Mouse (Mus musculus) kidney, embryonic 16.5 days (tissue): ENCODE results near the gene Polr3c. TPM values are rescaled to one million over a fixed set of nuclear protein-coding genes. Genes with fewer than 3 reads are reported as not detected.

Experiments
- ATAC-seq: fragments of 200-750 bp; cut with Nextera tagmentation; 2 replicates; pipeline ENCODE4 v1.8.0; 2017; ENCODE audit warnings: moderate TSS enrichment; ENCODE audit not compliant: low FRiP score, low TSS enrichment
- H3K27ac ChIP-seq: fragments of 300-500 bp; sonication (generic); 2 replicates; pipeline ENCODE4 v1.5.1; 2014; ENCODE audit warnings: low read length
- H3K27me3 ChIP-seq: fragments of 300-500 bp; sonication (generic); 2 replicates; pipeline ENCODE4 v1.6.1; 2014; ENCODE audit warnings: low read length, control low read depth, mixed read lengths; ENCODE audit not compliant: insufficient read depth
- H3K36me3 ChIP-seq: fragments of 300-500 bp; sonication (generic); 2 replicates; pipeline ENCODE4 v1.6.1; 2014; ENCODE audit warnings: low read length, control low read depth, mixed read lengths; ENCODE audit not compliant: insufficient read depth
- H3K4me1 ChIP-seq: fragments of 300-500 bp; sonication (generic); 2 replicates; pipeline ENCODE4 v1.6.1; 2014; ENCODE audit warnings: low read length, control low read depth, mixed read lengths; ENCODE audit not compliant: insufficient read depth
- H3K4me2 ChIP-seq: fragments of 300-500 bp; sonication (generic); replicated peaks from 2 replicates; pipeline ENCODE4 v1.6.1; 2014; ENCODE audit warnings: low read depth, low read length
- H3K4me3 ChIP-seq: fragments of 300-500 bp; sonication (generic); 2 replicates; pipeline ENCODE4 v1.5.1; 2014; ENCODE audit warnings: mild to moderate bottlenecking, low read length
- H3K9ac ChIP-seq: fragments of 300-500 bp; sonication (generic); replicated peaks from 2 replicates; pipeline ENCODE4 v1.6.1; 2014; ENCODE audit warnings: low read length
- H3K9me3 ChIP-seq: fragments of 300-500 bp; sonication (generic); 2 replicates; pipeline ENCODE4 v1.6.1; 2016; ENCODE audit warnings: low read length, control low read depth
- WGBS: fragments of 180-500 bp; shearing (Covaris S2); extraction: QIAGEN DNeasy Blood & Tissue Kit; methylation state at CpG from one replicate; pipeline ENCODE4 v1.1.7; 2014; 5-methylcytosine and 5-hydroxymethylcytosine counted together
- polyA plus RNA-seq: library from polyadenylated mRNA; unstranded; fragments of >200 nt; fragmentation: Nextera tagmentation; extraction: Ambion mirVana; gene quantifications from 2 replicates; pipeline ENCODE4 v1.2.1, GENCODE M21; 2015

The Polr3c gene
- polyA plus RNA-seq, 1 experiment from 2014 or later = 44.5 TPM

DNA sequence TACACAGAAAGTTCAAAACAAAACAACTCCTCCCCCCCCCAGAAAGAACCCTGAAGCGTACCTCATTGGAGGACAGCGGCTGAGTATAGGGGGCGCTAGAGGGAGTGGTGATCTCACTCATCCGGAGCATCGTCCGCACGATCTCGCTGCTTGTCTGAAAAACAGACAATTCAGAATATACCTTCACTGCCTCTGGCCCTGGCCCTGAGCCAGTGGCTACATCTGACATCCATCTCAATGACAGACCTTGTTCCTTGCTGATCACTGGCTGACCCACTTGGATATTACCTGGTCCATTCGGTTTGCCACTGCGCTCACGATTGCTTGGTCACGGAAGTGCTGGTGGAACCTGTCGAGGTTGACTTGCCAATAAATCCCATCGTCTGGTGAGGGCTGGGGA lies 8.3 kb downstream of the Polr3c start:
- no peak overlapping the region for H3K27ac ChIP-seq
- peaks cover 5% of the 10 kb centered on the region; the same call in 1 of the 2 replicates for H3K4me1 ChIP-seq
- WGBS = 38% methylated on average over 14 of the region's 14 CpGs
- no peak overlapping the region for H3K4me3 ChIP-seq
- H3K36me3 ChIP-seq = peaks cover 61% of the 10 kb centered on the region
- peak; percentile 35; the same call in 1 of the 2 replicates for ATAC-seq
- H3K27me3 ChIP-seq = no peaks in the 10 kb centered on the region
- H3K9ac ChIP-seq = no peak overlapping the region; the same call in 1 of the 2 replicates
- peak overlapping the region; percentile 35 for H3K4me2 ChIP-seq
- no peaks in the 10 kb centered on the region for H3K9me3 ChIP-seq

DNA sequence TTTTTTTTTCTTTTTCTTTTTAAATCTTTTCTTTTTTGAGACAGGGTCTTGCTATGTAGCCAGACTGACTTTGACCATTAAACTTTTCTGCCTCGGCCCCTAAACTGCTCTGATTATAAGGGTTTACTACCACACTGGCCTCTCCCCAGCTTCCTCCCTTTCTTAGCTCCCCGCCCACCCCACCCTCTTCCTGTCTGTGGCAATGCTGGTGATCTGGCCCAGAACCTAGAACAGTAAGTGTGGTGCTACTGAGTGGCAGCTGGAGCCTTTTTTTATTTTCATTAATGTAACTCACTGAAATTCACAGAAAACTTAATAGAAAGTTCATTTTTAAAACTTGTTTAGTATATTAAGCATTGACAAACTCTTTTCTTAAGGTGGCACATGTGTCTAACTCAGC lies 11.6 kb downstream of the Polr3c start:
- Histone ChIP-seq H3K4me3 (no peak overlapping the region), H3K27me3 (no peaks in the 10 kb centered on the region), H3K4me2 (no peak overlapping the region), H3K27ac (no peak overlapping the region), H3K9ac (no peak overlapping the region), H3K9me3 (no peaks in the 10 kb centered on the region), H3K36me3 (peaks cover 60% of the 10 kb centered on the region), H3K4me1 (peaks cover 5% of the 10 kb centered on the region; the same call in 1 of the 2 replicates)
- 74% methylated on average over 2 of the region's 2 CpGs for WGBS
- ATAC-seq = no peak

DNA sequence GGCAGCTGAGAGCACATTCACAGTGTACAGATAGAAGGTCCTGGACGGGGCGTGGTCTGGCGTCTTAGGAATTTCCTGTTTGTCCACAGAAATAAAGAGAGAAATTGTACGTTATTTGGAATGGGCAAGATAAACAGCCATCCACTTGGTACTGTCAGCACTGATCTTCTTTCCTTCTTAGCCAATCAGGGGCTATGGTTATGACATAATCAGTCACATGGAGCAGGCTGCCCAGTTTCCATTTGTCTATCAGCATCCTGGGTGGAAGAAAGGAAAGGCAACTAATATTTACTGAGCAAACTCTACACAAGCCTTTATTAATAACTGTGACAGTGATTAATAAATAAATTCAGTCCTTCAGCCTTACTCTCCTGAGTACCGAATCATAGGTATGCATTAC lies 13.1 kb downstream of the Polr3c start:
- Histone ChIP-seq H3K4me3 (no peak overlapping the region), H3K27ac (no peak overlapping the region), H3K9me3 (no peaks in the 10 kb centered on the region), H3K36me3 (peaks cover 70% of the 10 kb centered on the region), H3K4me1 (peaks cover 2% of the 10 kb centered on the region; the same call in 1 of the 2 replicates), H3K9ac (no peak overlapping the region), H3K27me3 (no peaks in the 10 kb centered on the region), H3K4me2 (no peak overlapping the region)
- no peak for ATAC-seq
- WGBS = 85% methylated on average over 5 of the region's 5 CpGs

DNA sequence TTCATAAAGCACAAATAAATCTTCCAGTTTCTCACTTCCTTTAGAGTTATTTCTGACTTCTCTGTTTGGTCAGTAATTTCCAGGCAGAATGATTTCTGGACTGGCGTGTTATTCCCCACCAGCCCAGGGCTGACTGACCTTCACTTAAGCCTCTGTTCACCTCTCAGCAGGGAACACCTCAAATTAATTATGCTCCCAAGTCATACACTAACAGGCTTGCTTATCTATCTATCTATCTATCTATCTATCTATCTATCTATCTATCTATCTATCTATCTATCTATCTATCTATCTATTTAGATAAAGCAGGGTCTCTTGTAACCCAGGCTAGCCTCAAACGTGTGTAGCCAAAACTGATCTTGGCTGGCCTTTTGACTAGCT lies 18.8 kb downstream of the Polr3c start:
- Histone ChIP-seq H3K9ac (no peak overlapping the region), H3K9me3 (no peaks in the 10 kb centered on the region), H3K27ac (no peak overlapping the region), H3K27me3 (no peaks in the 10 kb centered on the region), H3K4me2 (peak overlapping the region; percentile 96), H3K4me1 (peaks cover 5% of the 10 kb centered on the region; the same call in 1 of the 2 replicates), H3K4me3 (no peak overlapping the region), H3K36me3 (peaks cover 47% of the 10 kb centered on the region)
- 39% methylated on average over 2 of the region's 2 CpGs for WGBS
- ATAC-seq = no peak

DNA sequence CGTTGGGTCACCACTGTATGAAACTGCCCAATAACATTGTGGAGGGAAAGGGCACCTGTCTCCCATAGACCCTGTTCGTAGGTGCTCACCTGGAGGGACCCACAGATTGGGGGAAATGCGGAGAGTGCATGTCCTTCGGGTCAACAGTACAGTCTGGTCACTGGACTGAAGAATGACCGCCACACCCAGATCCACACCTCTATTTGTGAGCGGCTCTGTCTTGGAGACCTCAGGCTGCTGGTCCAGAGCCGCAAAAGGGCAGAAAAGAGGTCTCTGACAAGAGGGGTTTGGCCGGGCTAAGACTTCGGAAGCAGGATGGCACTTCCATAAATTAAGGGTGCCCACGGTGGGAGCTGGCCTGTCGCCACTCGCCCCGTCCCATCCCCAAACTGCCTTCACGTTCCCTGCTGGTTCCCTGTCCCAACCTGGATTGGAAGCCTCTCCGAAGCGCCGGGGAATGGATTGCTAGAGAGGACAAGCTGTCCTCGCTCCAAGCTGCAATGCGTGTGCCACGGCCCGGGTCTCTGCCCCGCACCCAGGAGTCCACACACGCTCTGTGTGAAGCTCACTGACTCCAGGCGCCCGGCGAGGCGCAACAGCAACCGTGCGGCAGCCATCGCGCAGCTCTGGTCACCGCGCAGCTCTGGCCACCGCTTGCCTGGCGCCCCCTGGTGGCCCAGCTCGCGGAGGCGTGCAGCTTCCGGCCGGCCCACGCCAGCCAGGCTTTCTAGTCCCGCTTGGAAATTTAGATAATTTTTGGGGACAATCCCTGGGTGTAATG lies 19.3 kb downstream of the Polr3c start, which contains the start of gene Nudt17:
Gene Nudt17 (minus strand): TSS at position 660 of the 781 bp plus-strand sequence.
- Histone ChIP-seq H3K27ac (no peak within 1 kb of the TSS), H3K4me2 (peak within 1 kb of the TSS; percentile 96), H3K36me3 (peaks cover 48% of the 10 kb centered on the region), H3K9me3 (no peaks in the 10 kb centered on the region), H3K4me3 (peak within 1 kb of the TSS; percentile 59), H3K27me3 (no peaks in the 10 kb centered on the region), H3K9ac (peak within 1 kb of the TSS; percentile 80), H3K4me1 (peaks cover 5% of the 10 kb centered on the region; the same call in 1 of the 2 replicates)
- WGBS = 4% methylated on average over 42 of the region's 42 CpGs
- peak; percentile 89 for ATAC-seq

DNA sequence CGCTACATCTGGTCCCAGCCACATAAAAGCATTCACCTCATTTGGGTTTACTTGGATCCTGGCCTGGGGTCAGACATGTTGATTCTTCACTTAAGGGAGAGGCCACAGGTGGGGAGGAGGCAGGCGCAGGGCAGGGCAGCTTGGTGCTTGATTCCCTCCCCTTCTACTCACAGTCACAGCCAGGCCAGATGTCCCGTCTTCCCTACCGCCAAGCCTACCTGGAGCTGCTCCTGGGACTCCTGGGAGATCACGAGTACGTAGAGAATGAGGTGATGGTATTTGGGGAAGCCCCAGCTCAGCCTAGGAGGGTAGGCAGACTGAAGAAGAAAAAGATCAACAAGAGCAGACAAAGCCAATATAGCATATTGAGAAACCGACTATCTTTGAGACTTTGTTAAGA lies 20.4 kb downstream of the Polr3c start:
- Histone ChIP-seq H3K27ac (no peak overlapping the region), H3K4me1 (peaks cover 5% of the 10 kb centered on the region; the same call in 1 of the 2 replicates), H3K4me2 (no peak overlapping the region), H3K36me3 (peaks cover 48% of the 10 kb centered on the region), H3K27me3 (no peaks in the 10 kb centered on the region), H3K9ac (no peak overlapping the region), H3K4me3 (no peak overlapping the region), H3K9me3 (no peaks in the 10 kb centered on the region)
- ATAC-seq = no peak
- WGBS = 75% methylated on average over 7 of the region's 7 CpGs

DNA sequence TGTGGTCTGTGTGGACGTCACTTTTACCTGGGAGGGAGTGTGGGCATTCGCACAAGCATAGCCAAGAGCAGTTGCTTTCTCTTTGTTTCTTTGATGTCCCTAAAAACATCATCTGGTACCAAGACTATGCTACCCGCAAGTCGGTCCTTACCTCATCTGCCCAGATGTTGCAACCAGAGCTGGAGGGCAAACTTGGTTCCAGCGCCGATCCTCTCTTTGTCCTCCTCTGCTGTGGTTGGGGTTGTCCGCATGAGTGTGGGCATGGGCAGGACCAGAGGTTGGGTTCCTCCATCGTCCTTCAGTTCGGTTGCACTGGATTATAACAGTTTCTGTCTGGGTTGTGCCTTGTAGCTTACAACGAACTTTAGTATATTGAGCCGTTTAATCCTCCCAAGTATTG lies 21.2 kb downstream of the Polr3c start:
- no peak overlapping the region for H3K9ac ChIP-seq
- H3K27ac ChIP-seq = no peak overlapping the region
- ATAC-seq = no peak
- H3K4me3 ChIP-seq = no peak overlapping the region
- WGBS = 91% methylated on average over 11 of the region's 11 CpGs
- peaks cover 49% of the 10 kb centered on the region for H3K36me3 ChIP-seq
- H3K27me3 ChIP-seq = no peaks in the 10 kb centered on the region
- H3K4me2 ChIP-seq = no peak overlapping the region
- H3K4me1 ChIP-seq = peaks cover 5% of the 10 kb centered on the region; the same call in 1 of the 2 replicates
- no peaks in the 10 kb centered on the region for H3K9me3 ChIP-seq

DNA sequence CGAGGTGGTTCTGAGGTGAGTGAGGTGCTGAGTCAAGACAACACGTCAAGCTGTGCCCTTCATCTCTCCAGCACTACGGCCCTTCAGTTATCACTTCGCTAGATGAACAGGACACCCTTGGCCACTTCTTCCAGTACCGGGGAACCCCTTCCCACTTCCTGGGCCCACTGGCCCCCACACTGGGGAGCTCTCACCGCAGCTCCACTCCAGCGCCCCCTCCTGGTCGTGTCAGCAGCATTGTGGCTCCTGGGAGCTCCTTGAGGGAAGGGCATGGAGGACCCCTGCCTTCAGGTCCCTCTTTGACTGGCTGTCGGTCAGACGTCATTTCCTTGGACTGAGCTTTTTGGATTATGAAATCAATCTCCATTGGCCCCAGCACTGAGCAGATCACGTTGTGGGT lies 22.6 kb downstream of the Polr3c start:
- Histone ChIP-seq H3K4me1 (peaks cover 5% of the 10 kb centered on the region; the same call in 1 of the 2 replicates), H3K9ac (no peak overlapping the region), H3K27ac (no peak overlapping the region), H3K9me3 (no peaks in the 10 kb centered on the region), H3K36me3 (peaks cover 51% of the 10 kb centered on the region), H3K4me3 (no peak overlapping the region), H3K4me2 (no peak overlapping the region), H3K27me3 (no peaks in the 10 kb centered on the region)
- WGBS = 66% methylated on average over 11 of the region's 11 CpGs
- no peak for ATAC-seq

DNA sequence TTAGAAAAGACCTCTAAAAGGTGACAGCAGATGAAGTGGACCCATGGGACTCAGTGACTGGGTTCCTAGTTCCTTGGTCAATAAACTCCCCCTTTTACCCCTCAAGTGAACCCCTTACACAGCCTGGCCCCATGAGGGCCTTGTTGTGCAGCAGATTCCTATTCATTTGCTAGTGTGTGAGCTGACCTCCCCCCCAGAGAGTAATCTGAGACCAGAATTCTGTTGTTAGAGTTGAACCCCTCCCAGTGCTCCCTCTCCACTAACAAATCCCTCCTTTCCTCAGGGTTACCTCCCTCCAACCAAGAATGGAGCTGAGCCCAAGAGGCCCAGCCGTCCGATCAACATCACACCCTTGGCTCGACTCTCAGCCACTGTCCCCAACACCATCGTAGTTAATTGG lies 26.4 kb downstream of the Polr3c start:
- Histone ChIP-seq H3K4me1 (peaks cover 17% of the 10 kb centered on the region), H3K36me3 (peaks cover 55% of the 10 kb centered on the region), H3K27me3 (no peaks in the 10 kb centered on the region), H3K27ac (no peak overlapping the region), H3K4me2 (no peak overlapping the region), H3K9ac (no peak overlapping the region), H3K9me3 (no peaks in the 10 kb centered on the region), H3K4me3 (no peak overlapping the region)
- ATAC-seq = no peak
- 68% methylated on average over 4 of the region's 4 CpGs for WGBS

DNA sequence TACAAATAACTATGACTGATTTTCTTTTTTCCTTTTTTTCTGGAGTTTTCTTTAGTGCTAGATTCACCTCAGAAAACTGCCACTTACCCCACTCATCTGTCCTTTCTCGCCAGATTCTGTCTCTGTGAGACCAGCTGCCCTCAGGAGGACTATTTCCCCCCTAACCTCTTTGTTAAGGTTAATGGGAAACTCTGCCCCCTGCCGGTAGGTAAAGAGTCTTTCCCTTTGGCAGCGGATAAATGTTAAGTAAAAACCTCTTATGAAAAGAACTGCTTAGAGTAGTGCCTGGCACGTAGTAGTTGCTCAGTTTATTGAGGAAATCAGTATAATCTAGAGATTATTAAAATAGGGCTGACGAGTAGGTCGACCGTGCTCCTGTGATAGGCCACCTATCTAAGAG lies 27.1 kb downstream of the Polr3c start:
- peaks cover 55% of the 10 kb centered on the region for H3K36me3 ChIP-seq

More for the DNA sequence above, 27.1 kb downstream of the Polr3c start:
- Histone ChIP-seq H3K27ac (no peak overlapping the region), H3K27me3 (no peaks in the 10 kb centered on the region), H3K4me1 (peaks cover 23% of the 10 kb centered on the region), H3K4me2 (no peak overlapping the region), H3K9me3 (no peaks in the 10 kb centered on the region), H3K9ac (no peak overlapping the region), H3K4me3 (no peak overlapping the region)
- 62% methylated on average over 7 of the region's 7 CpGs for WGBS
- ATAC-seq = no peak
